Comparison of ENCODE assay signal across 11 mouse cellular contexts in genomic region chr10:110804279-110805024, GRCm38 (mm10). TPM values are rescaled to one million over a fixed set of nuclear protein-coding genes. Genes with fewer than 3 reads are reported as not detected.
DNase-seq lines count a peak whose midpoint lies in the region; ATAC-seq and TF ChIP-seq lines count a peak whose summit lies in the region.
"Had no signal": no experiment of that assay in that cellular context is flagged by ENCODE, and none has a peak within 500 bp of the region (broad histone marks: within the 10 kb centered on the region; RNA-seq: fewer than 3 reads in every experiment).

No protein-coding gene starts in this region.

- H3K4me3 ChIP-seq in forebrain, postnatal 0 days (ENCODE audit: low read depth, low read length) = no peak overlapping the region
- no peak overlapping the region for H3K4me3 ChIP-seq in forebrain, embryonic 15.5 days
- H3K4me3 ChIP-seq in intestine, postnatal 0 days (ENCODE audit: low read depth, low read length) = no peak overlapping the region
- H3K4me3 ChIP-seq in hindbrain, embryonic 14.5 days (replicated peaks; ENCODE audit: low read length) = no peak overlapping the region
- H3K4me3 ChIP-seq: lung, embryonic 15.5 days had no signal

- H3K9me3 ChIP-seq in forebrain, postnatal 0 days (ENCODE audit: low read length) = no peaks in the 10 kb centered on the region
- H3K9me3 ChIP-seq in forebrain, embryonic 15.5 days = no peaks in the 10 kb centered on the region
- H3K9me3 ChIP-seq in intestine, postnatal 0 days (ENCODE audit: control insufficient read depth) = no peaks in the 10 kb centered on the region
- H3K9me3 ChIP-seq in hindbrain, embryonic 14.5 days (ENCODE audit: control insufficient read depth, low read length) = no peaks in the 10 kb centered on the region
- H3K9me3 ChIP-seq: lung, embryonic 15.5 days had no signal

- TF ChIP-seq POLR2A in brain, embryonic 14.5 days (IDR thresholded peaks at IDR 0.05; ENCODE audit: borderline replicate concordance, extremely low read depth, insufficient read depth, insufficient read length, poor library complexity, severe bottlenecking) = no peak

- no peak overlapping the region for H3K27ac ChIP-seq in forebrain, postnatal 0 days (ENCODE audit: low read depth, low read length)
- H3K27ac ChIP-seq in forebrain, embryonic 15.5 days (replicated peaks) = no peak overlapping the region
- H3K27ac ChIP-seq in intestine, postnatal 0 days (ENCODE audit: low read depth, low read length) = no peak overlapping the region
- no peak overlapping the region for H3K27ac ChIP-seq in hindbrain, embryonic 14.5 days
- H3K27ac ChIP-seq: lung, embryonic 15.5 days had no signal

- no peaks in the 10 kb centered on the region for H3K27me3 ChIP-seq in forebrain, postnatal 0 days (ENCODE audit: insufficient read depth, low read length)
- H3K27me3 ChIP-seq in forebrain, embryonic 15.5 days = no peaks in the 10 kb centered on the region
- H3K27me3 ChIP-seq in intestine, postnatal 0 days (replicated peaks; ENCODE audit: control insufficient read depth, insufficient read depth, low read length) = no peaks in the 10 kb centered on the region
- H3K27me3 ChIP-seq in hindbrain, embryonic 14.5 days (ENCODE audit: control insufficient read depth, insufficient read depth, low read length) = no peaks in the 10 kb centered on the region
- H3K27me3 ChIP-seq: lung, embryonic 15.5 days had no signal

- H3K4me1 ChIP-seq in forebrain, postnatal 0 days (ENCODE audit: insufficient read depth) = no peaks in the 10 kb centered on the region
- H3K4me1 ChIP-seq in forebrain, embryonic 15.5 days = no peaks in the 10 kb centered on the region
- no peaks in the 10 kb centered on the region for H3K4me1 ChIP-seq in intestine, postnatal 0 days (replicated peaks; ENCODE audit: control insufficient read depth, insufficient read depth, low read length)
- H3K4me1 ChIP-seq in hindbrain, embryonic 14.5 days (replicated peaks; ENCODE audit: control insufficient read depth, insufficient read depth, low read length) = no peaks in the 10 kb centered on the region

- WGBS in forebrain, postnatal 0 days = 70% methylated on average over 11 of the region's 11 CpGs
- WGBS in forebrain, embryonic 15.5 days = 85% methylated on average over 11 of the region's 11 CpGs
- 84% methylated on average over 11 of the region's 11 CpGs for WGBS in intestine, postnatal 0 days
- 83% methylated on average over 11 of the region's 11 CpGs for WGBS in hindbrain, embryonic 14.5 days

- H3K4me2 ChIP-seq in forebrain, postnatal 0 days (ENCODE audit: low read depth) = no peak overlapping the region
- H3K4me2 ChIP-seq in forebrain, embryonic 15.5 days (replicated peaks) = no peak overlapping the region
- H3K4me2 ChIP-seq in intestine, postnatal 0 days (replicated peaks; ENCODE audit: low read depth) = no peak overlapping the region
- no peak overlapping the region for H3K4me2 ChIP-seq in hindbrain, embryonic 14.5 days (replicated peaks)
- H3K4me2 ChIP-seq: lung, embryonic 15.5 days had no signal

- peak; percentile 59; the same call in 1 of the 2 replicates for ATAC-seq in forebrain, postnatal 0 days
- ATAC-seq in forebrain, embryonic 15.5 days (replicated peaks) = no peak
- ATAC-seq in granulocyte monocyte progenitor cell, adult 5-6 weeks (replicated peaks; ENCODE audit: poor library complexity, severe bottlenecking) = 0 out of 2 replicates have a peak, but pooled peaks have one; percentile 13
- ATAC-seq in intestine, postnatal 0 days = no peak
- no peak for ATAC-seq in hindbrain, embryonic 14.5 days (ENCODE audit: low FRiP score)

- peak; percentile 31 for TF ChIP-seq CTCF in forebrain, postnatal 0 days (IDR thresholded peaks at IDR 0.05; ENCODE audit: low read depth)
- TF ChIP-seq CTCF in brain, embryonic 14.5 days (IDR thresholded peaks at IDR 0.05; ENCODE audit: borderline replicate concordance, extremely low read depth, insufficient read depth, insufficient read length) = no peak
- no peak; the same call in 1 of the 2 replicates for TF ChIP-seq CTCF in intestine, postnatal 0 days (IDR thresholded peaks at IDR 0.05; ENCODE audit: low read depth)

- peak; percentile 13 for DNase-seq in forebrain, postnatal 0 days
- peak; percentile 54 for DNase-seq in 3134 (ENCODE audit: extremely low read depth, insufficient read length, low spot score)
- peak; percentile 23 for DNase-seq in brain, embryonic 14.5 days (ENCODE audit: low read depth)
- no peak for DNase-seq in hindbrain, embryonic 14.5 days (ENCODE audit: low spot score)
- no peak for DNase-seq in cerebellum, adult 8-10 months
- DNase-seq: gastrocnemius, postnatal 10 days; thymus, postnatal 36 days had no signal

- no peaks in the 10 kb centered on the region for H3K36me3 ChIP-seq in forebrain, postnatal 0 days (ENCODE audit: insufficient read depth)
- no peaks in the 10 kb centered on the region for H3K36me3 ChIP-seq in forebrain, embryonic 15.5 days
- no peaks in the 10 kb centered on the region for H3K36me3 ChIP-seq in intestine, postnatal 0 days (ENCODE audit: control insufficient read depth, insufficient read depth)
- no peaks in the 10 kb centered on the region for H3K36me3 ChIP-seq in hindbrain, embryonic 14.5 days (replicated peaks; ENCODE audit: control insufficient read depth, insufficient read depth)
- H3K36me3 ChIP-seq: lung, embryonic 15.5 days had no signal

- H3K9ac ChIP-seq in forebrain, postnatal 0 days = no peak overlapping the region
- H3K9ac ChIP-seq in forebrain, embryonic 15.5 days (replicated peaks) = no peak overlapping the region
- no peak overlapping the region for H3K9ac ChIP-seq in intestine, postnatal 0 days (ENCODE audit: low read depth, low read length)
- no peak overlapping the region for H3K9ac ChIP-seq in hindbrain, embryonic 14.5 days
- H3K9ac ChIP-seq: lung, embryonic 15.5 days had no signal

RNA-seq across cellular contexts. Expression of gene E2f7, which starts 59.2 kb away (rescaled TPM):
- 3.2 and 3.5 TPM in 2 replicates for total RNA-seq in forebrain, postnatal 0 days (2014; rRNA removed)
- polyA plus RNA-seq in forebrain, postnatal 0 days (2015; fragmentation: Nextera tagmentation; extraction: Ambion mirVana) = 2.3 and 3.4 TPM in 2 replicates
- 13.6 and 14.1 TPM in 2 replicates for polyA plus RNA-seq in forebrain, embryonic 15.5 days (2015; fragmentation: Nextera tagmentation; extraction: Ambion mirVana)
- 2.9 and 4.5 TPM in 2 replicates for polyA plus RNA-seq in brain, embryonic 14.5 days (2012; rRNA removed)
- 7.5 and 12.5 TPM in 2 replicates for total RNA-seq in granulocyte monocyte progenitor cell, adult 5-6 weeks (2014; fragmentation: Nextera tagmentation)
- total RNA-seq in granulocyte monocyte progenitor cell, adult 5-6 weeks (2017) = 5.0 and 5.8 TPM in 2 replicates
- 4.2 and 6.7 TPM in 2 replicates for polyA plus RNA-seq in intestine, postnatal 0 days (2015; fragmentation: Nextera tagmentation; extraction: Ambion mirVana)
- 7.3 and 9.0 TPM in 2 replicates for polyA plus RNA-seq in hindbrain, embryonic 14.5 days (2014; fragmentation: Nextera tagmentation; extraction: Ambion mirVana)

Comparison
In these comparisons a context has a peak if more than half of its experiments do, and no peak if none do; other contexts are left out.
1. ATAC-seq: peak in forebrain, postnatal 0 days (single experiment) and granulocyte monocyte progenitor cell, adult 5-6 weeks (single experiment); none in forebrain, embryonic 15.5 days (single experiment), intestine, postnatal 0 days (single experiment) and hindbrain, embryonic 14.5 days (single experiment).
2. DNase-seq: peak in forebrain, postnatal 0 days (single experiment), 3134 (single experiment) and brain, embryonic 14.5 days (single experiment); none in hindbrain, embryonic 14.5 days (single experiment) and cerebellum, adult 8-10 months (single experiment).